Mouse (Mus musculus): ENCODE data around the gene Mtch2. TPM values are rescaled to one million over a fixed set of nuclear protein-coding genes. Genes with fewer than 3 reads are reported as not detected.

Gene Mtch2
- total and polyA plus RNA-seq, 3 experiments = 11.3 to 226 (median 142) TPM

- Histone ChIP-seq H3K4me3 (ENCODE audit: low read depth, low read length) (no peak overlapping the region), H3K36me3 (replicated peaks) (peaks cover 91% of the 10 kb centered on the region), H3K4me1 (ENCODE audit: insufficient read depth, low read depth, low read length) (peaks cover 51% of the 10 kb centered on the region), H3K9me3 (replicated peaks) (no peaks in the 10 kb centered on the region), H3K27me3 (ENCODE audit: insufficient read depth, low read length) (no peaks in the 10 kb centered on the region)
- DNase-seq (ENCODE audit: low spot score) (no peak), ATAC-seq (ENCODE audit: extremely low read depth, insufficient number of reproducible peaks, low FRiP score, poor library complexity, severe bottlenecking) (no peak)
- TF ChIP-seq GATA1 (IDR thresholded peaks at IDR 0.05; ENCODE audit: borderline replicate concordance, low read length) (no peak), TAL1 (conservative IDR thresholded peaks at IDR 0.05; ENCODE audit: low read depth, low read length) (no peak), POLR2AphosphoS5 (IDR thresholded peaks at IDR 0.05; ENCODE audit: insufficient replicate concordance, low read depth, low read length) (no peak), GATA2 (IDR thresholded peaks at IDR 0.05; ENCODE audit: borderline replicate concordance, low read depth, low read length) (no peak), CTCF (IDR thresholded peaks at IDR 0.05; ENCODE audit: low read depth, low read length) (no peak)
Measured at GRCm38 (mm10) chr2:90910861-90911260, 63.9 kb downstream of the Mtch2 start.

- peaks cover 88% of the 10 kb centered on the region for H3K36me3 ChIP-seq (replicated peaks)
- no peak for DNase-seq (ENCODE audit: low spot score)
- H3K4me3 ChIP-seq (ENCODE audit: low read depth, low read length) = no peak overlapping the region
Measured at GRCm38 (mm10) chr2:90911668-90912067, 64.7 kb downstream of the Mtch2 start.

GRCm38 (mm10) chr2:90913671-90914070, 66.7 kb downstream of the Mtch2 start:
- peaks cover 55% of the 10 kb centered on the region for H3K4me1 ChIP-seq (ENCODE audit: insufficient read depth, low read depth, low read length)
- TF ChIP-seq POLR2AphosphoS5 (IDR thresholded peaks at IDR 0.05; ENCODE audit: insufficient replicate concordance, low read depth, low read length) (no peak), CTCF (IDR thresholded peaks at IDR 0.05; ENCODE audit: low read depth, low read length) (no peak), GATA2 (IDR thresholded peaks at IDR 0.05; ENCODE audit: borderline replicate concordance, low read depth, low read length) (no peak), TAL1 (conservative IDR thresholded peaks at IDR 0.05; ENCODE audit: low read depth, low read length) (no peak), GATA1 (IDR thresholded peaks at IDR 0.05; ENCODE audit: borderline replicate concordance, low read length) (no peak)
- H3K9me3 ChIP-seq (replicated peaks) = no peaks in the 10 kb centered on the region
- no peak for ATAC-seq (ENCODE audit: extremely low read depth, insufficient number of reproducible peaks, low FRiP score, poor library complexity, severe bottlenecking)
- H3K36me3 ChIP-seq (replicated peaks) = peaks cover 69% of the 10 kb centered on the region
- no peaks in the 10 kb centered on the region for H3K27me3 ChIP-seq (ENCODE audit: insufficient read depth, low read length)
- H3K4me3 ChIP-seq (ENCODE audit: low read depth, low read length) = no peak overlapping the region
- DNase-seq (ENCODE audit: low spot score) = no peak

More at GRCm38 (mm10) chr2:90911668-90912067, 64.7 kb downstream of the Mtch2 start:
- Histone ChIP-seq H3K27me3 (ENCODE audit: insufficient read depth, low read length) (no peaks in the 10 kb centered on the region), H3K4me1 (ENCODE audit: insufficient read depth, low read depth, low read length) (peaks cover 54% of the 10 kb centered on the region), H3K9me3 (replicated peaks) (no peaks in the 10 kb centered on the region)
- TF ChIP-seq TAL1 (conservative IDR thresholded peaks at IDR 0.05; ENCODE audit: low read depth, low read length) (no peak), GATA2 (IDR thresholded peaks at IDR 0.05; ENCODE audit: borderline replicate concordance, low read depth, low read length) (no peak), GATA1 (IDR thresholded peaks at IDR 0.05; ENCODE audit: borderline replicate concordance, low read length) (no peak), POLR2AphosphoS5 (IDR thresholded peaks at IDR 0.05; ENCODE audit: insufficient replicate concordance, low read depth, low read length) (no peak), CTCF (IDR thresholded peaks at IDR 0.05; ENCODE audit: low read depth, low read length) (no peak)
- ATAC-seq (ENCODE audit: extremely low read depth, insufficient number of reproducible peaks, low FRiP score, poor library complexity, severe bottlenecking) = no peak

DNA sequence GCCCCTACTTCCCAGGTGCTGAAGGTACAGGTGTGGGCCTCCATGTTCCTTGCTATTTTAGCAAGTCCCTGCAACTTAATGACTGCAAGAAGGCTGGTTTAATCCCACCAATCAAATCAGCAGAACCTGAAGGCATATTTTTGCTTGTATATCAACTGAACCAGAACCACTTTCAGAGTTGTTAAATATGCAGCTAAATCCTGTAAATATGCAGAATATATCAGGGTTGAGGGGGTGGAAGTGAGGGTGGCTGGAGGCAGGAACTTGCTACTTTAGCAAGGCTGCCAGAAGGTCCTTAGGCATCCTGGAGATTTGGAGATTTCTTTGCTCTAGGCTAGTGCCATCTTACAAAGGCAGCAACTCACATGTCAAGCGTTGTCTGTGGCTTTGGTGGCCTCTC, 68.6 kb downstream of the Mtch2 start:
- H3K4me3 ChIP-seq (ENCODE audit: low read depth, low read length) = no peak overlapping the region; the same call in 1 of the 2 replicates
- TF ChIP-seq GATA2 (IDR thresholded peaks at IDR 0.05; ENCODE audit: borderline replicate concordance, low read depth, low read length) (no peak), GATA1 (IDR thresholded peaks at IDR 0.05; ENCODE audit: borderline replicate concordance, low read length) (no peak), TAL1 (conservative IDR thresholded peaks at IDR 0.05; ENCODE audit: low read depth, low read length) (no peak), CTCF (IDR thresholded peaks at IDR 0.05; ENCODE audit: low read depth, low read length) (no peak), POLR2AphosphoS5 (IDR thresholded peaks at IDR 0.05; ENCODE audit: insufficient replicate concordance, low read depth, low read length) (no peak)

More for the DNA sequence above, 68.6 kb downstream of the Mtch2 start:
- Histone ChIP-seq H3K4me1 (ENCODE audit: insufficient read depth, low read depth, low read length) (peaks cover 43% of the 10 kb centered on the region), H3K9me3 (replicated peaks) (no peaks in the 10 kb centered on the region), H3K36me3 (replicated peaks) (peaks cover 51% of the 10 kb centered on the region), H3K27me3 (ENCODE audit: insufficient read depth, low read length) (no peaks in the 10 kb centered on the region)
- DNase-seq (ENCODE audit: low spot score) (no peak), ATAC-seq (ENCODE audit: extremely low read depth, insufficient number of reproducible peaks, low FRiP score, poor library complexity, severe bottlenecking) (no peak)

Other genes starting within 250 kb of the Mtch2 start
- 157 and 180 TPM in 2 replicates for gene Nup160, start 169.9 kb upstream of the Mtch2 start, total RNA-seq (2014; fragmentation: Nextera tagmentation)
- gene Nup160, start 169.9 kb upstream of the Mtch2 start, total RNA-seq (2017) = 58.1 and 69.2 TPM in 2 replicates
- 6.3 and 9.1 TPM in 2 replicates for gene Nup160, start 169.9 kb upstream of the Mtch2 start, polyA plus RNA-seq (2012)
- gene Fnbp4, start 101.8 kb upstream of the Mtch2 start, total RNA-seq (2014; fragmentation: Nextera tagmentation) = 146 and 173 TPM in 2 replicates
- gene Fnbp4, start 101.8 kb upstream of the Mtch2 start, total RNA-seq (2017) = 131 and 156 TPM in 2 replicates
- 61.1 and 64.5 TPM in 2 replicates for gene Fnbp4, start 101.8 kb upstream of the Mtch2 start, polyA plus RNA-seq (2012)
- gene Agbl2, start 64.4 kb upstream of the Mtch2 start, total RNA-seq (2014; fragmentation: Nextera tagmentation) = not detected in 2 replicates
- gene Agbl2, start 64.4 kb upstream of the Mtch2 start, total RNA-seq (2017) = 0.11 TPM in 1 of 2 replicates, not detected in the other
- gene Agbl2, start 64.4 kb upstream of the Mtch2 start, polyA plus RNA-seq (2012) = not detected in 2 replicates
- gene C1qtnf4, start 38.7 kb downstream of the Mtch2 start, total RNA-seq (2014; fragmentation: Nextera tagmentation) = not detected in 2 replicates
- 0.16 TPM in 1 of 2 replicates, not detected in the other for gene C1qtnf4, start 38.7 kb downstream of the Mtch2 start, total RNA-seq (2017)
- not detected in 2 replicates for gene C1qtnf4, start 38.7 kb downstream of the Mtch2 start, polyA plus RNA-seq (2012)
- 18.2 and 21.4 TPM in 2 replicates for gene Kbtbd4, start 57.6 kb downstream of the Mtch2 start, total RNA-seq (2014; fragmentation: Nextera tagmentation)
- gene Kbtbd4, start 57.6 kb downstream of the Mtch2 start, total RNA-seq (2017) = 31.8 and 35.5 TPM in 2 replicates
- 4.0 and 6.6 TPM in 2 replicates for gene Kbtbd4, start 57.6 kb downstream of the Mtch2 start, polyA plus RNA-seq (2012)
- gene Ndufs3, start 57.7 kb downstream of the Mtch2 start, total RNA-seq (2014; fragmentation: Nextera tagmentation) = 106 and 132 TPM in 2 replicates
- gene Ndufs3, start 57.7 kb downstream of the Mtch2 start, total RNA-seq (2017) = 131 and 165 TPM in 2 replicates
- 86.8 and 94.6 TPM in 2 replicates for gene Ndufs3, start 57.7 kb downstream of the Mtch2 start, polyA plus RNA-seq (2012)
- 67.0 and 73.9 TPM in 2 replicates for gene Celf1, start 93.2 kb downstream of the Mtch2 start, total RNA-seq (2014; fragmentation: Nextera tagmentation)
- 59.1 and 66.2 TPM in 2 replicates for gene Celf1, start 93.2 kb downstream of the Mtch2 start, total RNA-seq (2017)
- gene Celf1, start 93.2 kb downstream of the Mtch2 start, polyA plus RNA-seq (2012) = 93.8 and 97.1 TPM in 2 replicates
- 1.8 TPM in 1 of 2 replicates, not detected in the other for gene Rapsn, start 188.5 kb downstream of the Mtch2 start, total RNA-seq (2014; fragmentation: Nextera tagmentation)
- 3.4 and 4.4 TPM in 2 replicates for gene Rapsn, start 188.5 kb downstream of the Mtch2 start, total RNA-seq (2017)
- gene Rapsn, start 188.5 kb downstream of the Mtch2 start, polyA plus RNA-seq (2012) = 2.3 and 3.7 TPM in 2 replicates
- gene Psmc3, start 206.9 kb downstream of the Mtch2 start, total RNA-seq (2014; fragmentation: Nextera tagmentation) = 109 and 141 TPM in 2 replicates
- 280 and 333 TPM in 2 replicates for gene Psmc3, start 206.9 kb downstream of the Mtch2 start, total RNA-seq (2017)
- gene Psmc3, start 206.9 kb downstream of the Mtch2 start, polyA plus RNA-seq (2012) = 151 and 165 TPM in 2 replicates
- 23.6 and 24.9 TPM in 2 replicates for gene Slc39a13, start 223.3 kb downstream of the Mtch2 start, total RNA-seq (2014; fragmentation: Nextera tagmentation)
- gene Slc39a13, start 223.3 kb downstream of the Mtch2 start, total RNA-seq (2017) = 8.6 and 12.7 TPM in 2 replicates
- 12.1 and 13.6 TPM in 2 replicates for gene Slc39a13, start 223.3 kb downstream of the Mtch2 start, polyA plus RNA-seq (2012)
- 79.8 and 99.2 TPM in 2 replicates for gene Spi1, start 235.2 kb downstream of the Mtch2 start, total RNA-seq (2014; fragmentation: Nextera tagmentation)
- gene Spi1, start 235.2 kb downstream of the Mtch2 start, total RNA-seq (2017) = 23.5 and 25.4 TPM in 2 replicates
- gene Spi1, start 235.2 kb downstream of the Mtch2 start, polyA plus RNA-seq (2012) = 135 and 138 TPM in 2 replicates